Mouse (Mus musculus) cortical plate, adult 2 months (tissue): Measurements from ENCODE around the gene Wipf3.

Source experiments
- CTCF ChIP-seq: fragments of 200-500 bp; IDR thresholded peaks from 2 replicates; pipeline ENCODE4 v1.5.1; 2011; ENCODE audit warnings: mild to moderate bottlenecking, control low read depth, low read length; ENCODE audit not compliant: insufficient read depth; ENCODE audit errors: extremely low read depth
- POLR2A ChIP-seq: fragments of 200-500 bp; IDR thresholded peaks from 2 replicates; pipeline ENCODE4 v1.6.1; 2011; ENCODE audit warnings: mild to moderate bottlenecking, low read length, control low read depth; ENCODE audit not compliant: insufficient read depth; ENCODE audit errors: extremely low read depth

- TF ChIP-seq POLR2A (peak; percentile 61), CTCF (no peak)
Measured at GRCm38 (mm10) chr6:54429447-54430194, at the start of gene Wipf3.
